Mouse (Mus musculus) neural tube, embryonic 12.5 days (tissue): ENCODE data around the gene Aqp7. TPM values are rescaled to one million over a fixed set of nuclear protein-coding genes. Genes with fewer than 3 reads are reported as not detected.

Source experiments
- ATAC-seq: fragments of 200-750 bp; cut with Nextera tagmentation; 2 replicates; pipeline ENCODE4 v1.8.0; 2017; ENCODE audit warnings: low read depth, mild to moderate bottlenecking, moderate TSS enrichment, moderate library complexity; ENCODE audit not compliant: low FRiP score
- H3K27ac ChIP-seq: fragments of 300-500 bp; sonication (generic); 2 replicates; pipeline ENCODE4 v1.5.1; 2016
- H3K27me3 ChIP-seq: fragments of 300-500 bp; sonication (generic); replicated peaks from 2 replicates; pipeline ENCODE4 v1.6.1; 2016; ENCODE audit warnings: mild to moderate bottlenecking
- H3K36me3 ChIP-seq: fragments of 300-500 bp; sonication (generic); 2 replicates; pipeline ENCODE4 v1.6.1; 2016; ENCODE audit warnings: mild to moderate bottlenecking
- H3K4me1 ChIP-seq: fragments of 300-500 bp; sonication (generic); 2 replicates; pipeline ENCODE4 v1.6.1; 2016
- H3K4me2 ChIP-seq: fragments of 300-500 bp; sonication (generic); replicated peaks from 2 replicates; pipeline ENCODE4 v1.6.1; 2016; ENCODE audit warnings: mild to moderate bottlenecking
- H3K4me3 ChIP-seq: fragments of 300-500 bp; sonication (generic); 2 replicates; pipeline ENCODE4 v1.5.1; 2016
- H3K9ac ChIP-seq: fragments of 300-500 bp; sonication (generic); 2 replicates; pipeline ENCODE4 v1.6.1; 2016; ENCODE audit warnings: mild to moderate bottlenecking
- H3K9me3 ChIP-seq: fragments of 300-500 bp; sonication (generic); 2 replicates; pipeline ENCODE4 v1.6.1; 2016; ENCODE audit warnings: mild to moderate bottlenecking
- WGBS: fragments of 180-500 bp; shearing (Covaris S2); methylation state at CpG from one replicate; pipeline ENCODE4 v1.1.7; 2016; 5-methylcytosine and 5-hydroxymethylcytosine counted together
- polyA plus RNA-seq: library from polyadenylated mRNA; unstranded; fragments of >200 nt; fragmentation: Nextera tagmentation; extraction: Ambion mirVana; gene quantifications from 2 replicates; pipeline ENCODE4 v1.2.1, GENCODE M21; 2016

Aqp7 gene
- polyA plus RNA-seq, 1 experiment from 2014 or later: not detected

- Histone ChIP-seq H3K9me3 (no peaks in the 10 kb centered on the region), H3K4me2 (no peak overlapping the region), H3K4me1 (no peaks in the 10 kb centered on the region), H3K9ac (no peak overlapping the region), H3K27ac (no peak overlapping the region), H3K27me3 (no peaks in the 10 kb centered on the region), H3K4me3 (no peak overlapping the region), H3K36me3 (no peaks in the 10 kb centered on the region)
- no peak for ATAC-seq
- 86% methylated on average over 13 of the region's 13 CpGs for WGBS
These were observed 7.2 kb upstream of the Aqp7 start for GRCm38 (mm10) chr4:41055111-41055510.

GRCm38 (mm10) chr4:41051781-41052180, 3.8 kb upstream of the Aqp7 start:
- ATAC-seq: no peak
- WGBS: 80% methylated on average over 7 of the region's 7 CpGs
- H3K27me3 ChIP-seq: no peaks in the 10 kb centered on the region

GRCm38 (mm10) chr4:41050726-41051675, 3.1 kb upstream of the Aqp7 start:
- Histone ChIP-seq H3K36me3 (no peaks in the 10 kb centered on the region), H3K9me3 (no peaks in the 10 kb centered on the region), H3K4me2 (peak overlapping the region; percentile 45), H3K4me1 (peaks cover 3% of the 10 kb centered on the region; the same call in 1 of the 2 replicates), H3K27ac (no peak overlapping the region), H3K4me3 (no peak overlapping the region), H3K27me3 (no peaks in the 10 kb centered on the region), H3K9ac (0 out of 2 replicates have a peak overlapping the region, but pooled peaks have one; percentile 4)
- ATAC-seq: no peak; the same call in 1 of the 2 replicates
- 35% methylated on average over 16 of the region's 16 CpGs for WGBS

More at GRCm38 (mm10) chr4:41051781-41052180, 3.8 kb upstream of the Aqp7 start:
- Histone ChIP-seq H3K9me3 (no peaks in the 10 kb centered on the region), H3K36me3 (no peaks in the 10 kb centered on the region), H3K27ac (no peak overlapping the region), H3K4me3 (no peak overlapping the region), H3K9ac (no peak overlapping the region), H3K4me1 (peaks cover 3% of the 10 kb centered on the region; the same call in 1 of the 2 replicates), H3K4me2 (no peak overlapping the region)

- WGBS: 61% methylated on average over 2 of the region's 2 CpGs
- Histone ChIP-seq H3K4me1 (peaks cover 3% of the 10 kb centered on the region; the same call in 1 of the 2 replicates), H3K27ac (no peak overlapping the region), H3K4me2 (no peak overlapping the region), H3K36me3 (no peaks in the 10 kb centered on the region), H3K9me3 (no peaks in the 10 kb centered on the region), H3K4me3 (no peak overlapping the region), H3K27me3 (no peaks in the 10 kb centered on the region), H3K9ac (no peak overlapping the region)
- ATAC-seq: no peak
These were observed 987 bp upstream of the Aqp7 start for GRCm38 (mm10) chr4:41048926-41049325.

GRCm38 (mm10) chr4:41046254-41046795, 1.6 kb downstream of the Aqp7 start:
- Histone ChIP-seq H3K36me3 (no peaks in the 10 kb centered on the region), H3K9ac (no peak overlapping the region), H3K9me3 (no peaks in the 10 kb centered on the region), H3K27me3 (no peaks in the 10 kb centered on the region), H3K4me1 (peaks cover 3% of the 10 kb centered on the region; the same call in 1 of the 2 replicates), H3K4me3 (no peak overlapping the region), H3K4me2 (no peak overlapping the region), H3K27ac (no peak overlapping the region)
- no peak for ATAC-seq
- 86% methylated on average over 13 of the region's 13 CpGs for WGBS

GRCm38 (mm10) chr4:41045288-41045687, 2.7 kb downstream of the Aqp7 start:
- H3K4me2 ChIP-seq: no peak overlapping the region
- no peak overlapping the region for H3K27ac ChIP-seq
- no peak for ATAC-seq
- no peak overlapping the region for H3K9ac ChIP-seq
- H3K4me1 ChIP-seq: peaks cover 3% of the 10 kb centered on the region; the same call in 1 of the 2 replicates
- no peaks in the 10 kb centered on the region for H3K36me3 ChIP-seq
- H3K27me3 ChIP-seq: no peaks in the 10 kb centered on the region
- H3K9me3 ChIP-seq: no peaks in the 10 kb centered on the region
- 92% methylated on average over 3 of the region's 3 CpGs for WGBS
- no peak overlapping the region for H3K4me3 ChIP-seq

- no peaks in the 10 kb centered on the region for H3K9me3 ChIP-seq
- 79% methylated on average over 5 of the region's 5 CpGs for WGBS
These were observed 4.0 kb downstream of the Aqp7 start for GRCm38 (mm10) chr4:41043961-41044360.

GRCm38 (mm10) chr4:41042880-41043279, 5.1 kb downstream of the Aqp7 start:
- 83% methylated on average over 12 of the region's 12 CpGs for WGBS

More at GRCm38 (mm10) chr4:41043961-41044360, 4.0 kb downstream of the Aqp7 start:
- Histone ChIP-seq H3K27me3 (no peaks in the 10 kb centered on the region), H3K4me1 (peaks cover 3% of the 10 kb centered on the region; the same call in 1 of the 2 replicates), H3K4me3 (no peak overlapping the region), H3K9ac (no peak overlapping the region), H3K4me2 (no peak overlapping the region), H3K27ac (no peak overlapping the region), H3K36me3 (no peaks in the 10 kb centered on the region)
- no peak for ATAC-seq

GRCm38 (mm10) chr4:41040983-41041382, 7.0 kb downstream of the Aqp7 start:
- H3K27me3 ChIP-seq: no peaks in the 10 kb centered on the region
- H3K4me1 ChIP-seq: no peaks in the 10 kb centered on the region
- H3K36me3 ChIP-seq: no peaks in the 10 kb centered on the region
- no peak for ATAC-seq
- no peak overlapping the region for H3K9ac ChIP-seq
- H3K27ac ChIP-seq: no peak overlapping the region
- no peaks in the 10 kb centered on the region for H3K9me3 ChIP-seq
- no peak overlapping the region for H3K4me2 ChIP-seq
- WGBS: 75% methylated on average over 7 of the region's 7 CpGs
- no peak overlapping the region for H3K4me3 ChIP-seq

More at GRCm38 (mm10) chr4:41042880-41043279, 5.1 kb downstream of the Aqp7 start:
- Histone ChIP-seq H3K27me3 (no peaks in the 10 kb centered on the region), H3K27ac (no peak overlapping the region), H3K36me3 (no peaks in the 10 kb centered on the region), H3K9me3 (no peaks in the 10 kb centered on the region), H3K9ac (no peak overlapping the region), H3K4me2 (no peak overlapping the region), H3K4me1 (peaks cover under 1% of the 10 kb centered on the region; the same call in 1 of the 2 replicates), H3K4me3 (no peak overlapping the region)
- no peak for ATAC-seq

- Histone ChIP-seq H3K4me3 (no peak overlapping the region), H3K36me3 (no peaks in the 10 kb centered on the region), H3K4me1 (no peaks in the 10 kb centered on the region), H3K27ac (no peak overlapping the region), H3K9me3 (no peaks in the 10 kb centered on the region), H3K4me2 (no peak overlapping the region), H3K27me3 (no peaks in the 10 kb centered on the region), H3K9ac (no peak overlapping the region)
- no peak for ATAC-seq
- 72% methylated on average over 3 of the region's 3 CpGs for WGBS
These were observed 10.0 kb downstream of the Aqp7 start for GRCm38 (mm10) chr4:41037942-41038341.

GRCm38 (mm10) chr4:41031242-41031641, 16.7 kb downstream of the Aqp7 start:
- no peaks in the 10 kb centered on the region for H3K27me3 ChIP-seq
- ATAC-seq: no peak
- no peaks in the 10 kb centered on the region for H3K9me3 ChIP-seq
- H3K9ac ChIP-seq: no peak overlapping the region
- H3K36me3 ChIP-seq: 0 out of 2 replicates have a peak, but pooled peaks cover 5% of the 10 kb centered on the region
- H3K4me3 ChIP-seq: no peak overlapping the region
- H3K27ac ChIP-seq: no peak overlapping the region
- H3K4me2 ChIP-seq: no peak overlapping the region
- H3K4me1 ChIP-seq: no peaks in the 10 kb centered on the region
- WGBS: 86% methylated on average over 3 of the region's 3 CpGs

- no peak overlapping the region for H3K4me2 ChIP-seq
- no peak overlapping the region for H3K27ac ChIP-seq
- H3K9ac ChIP-seq: no peak overlapping the region
- no peaks in the 10 kb centered on the region for H3K9me3 ChIP-seq
- H3K36me3 ChIP-seq: peaks cover 17% of the 10 kb centered on the region
- H3K4me3 ChIP-seq: no peak overlapping the region
- no peak for ATAC-seq
- no peaks in the 10 kb centered on the region for H3K27me3 ChIP-seq
- 93% methylated on average over 5 of the region's 5 CpGs for WGBS
- H3K4me1 ChIP-seq: no peaks in the 10 kb centered on the region
These were observed 18.6 kb downstream of the Aqp7 start for GRCm38 (mm10) chr4:41029372-41029771.
